Mouse (Mus musculus): ENCODE data around the gene Nepn.

Gene Nepn

GRCm38 (mm10) chr10:52407526-52407925 lies 18.8 kb downstream of the Nepn start:
- DNase-seq: no peak

DNA sequence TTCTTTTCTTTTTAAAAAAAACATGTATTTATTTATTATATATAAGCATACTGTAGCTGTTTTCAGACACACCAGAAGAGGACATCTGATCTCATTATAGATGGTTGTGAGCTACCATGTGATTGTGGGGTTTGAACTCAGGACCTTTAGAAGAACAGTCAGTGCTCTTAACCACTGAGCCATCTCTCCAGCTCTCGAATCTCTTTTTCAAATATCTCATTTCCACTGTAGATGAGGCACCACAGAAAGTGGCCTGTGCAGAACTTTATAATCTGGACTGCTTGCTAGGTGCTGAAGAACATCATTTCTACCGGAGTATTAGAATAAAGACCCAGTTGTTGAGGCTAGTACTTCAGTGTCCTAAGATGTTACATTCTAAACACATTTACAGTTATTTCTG lies 26.2 kb downstream of the Nepn start:
- DNase-seq: no peak

DNA sequence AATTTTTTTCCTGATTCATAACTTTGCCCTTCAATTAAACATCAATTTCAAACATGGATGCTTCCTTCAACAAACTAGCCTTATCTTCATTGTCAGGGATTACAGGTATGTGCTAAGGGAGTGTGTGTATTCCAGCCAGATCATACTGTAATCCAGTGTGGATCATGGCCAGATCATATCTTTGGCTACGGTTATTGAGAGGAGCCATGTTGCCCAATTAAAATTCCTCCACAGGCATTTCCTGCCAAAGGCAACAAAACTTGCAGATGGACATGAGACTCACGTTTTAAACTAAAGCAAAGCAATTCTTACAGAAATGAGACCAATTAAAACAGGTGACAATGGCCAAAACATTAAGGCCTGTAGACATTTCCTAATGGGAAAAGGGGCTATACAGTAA lies 27.7 kb downstream of the Nepn start:
- DNase-seq: no peak

- peak; percentile 97 for DNase-seq
Measured at GRCm38 (mm10) chr10:52417299-52417997, 28.7 kb downstream of the Nepn start, which contains the start of gene Nus1. TSS of gene Nus1 (plus strand) at chr10:52417547.

GRCm38 (mm10) chr10:52417998-52418860 lies 29.5 kb downstream of the Nepn start:
- no peak for DNase-seq

DNA sequence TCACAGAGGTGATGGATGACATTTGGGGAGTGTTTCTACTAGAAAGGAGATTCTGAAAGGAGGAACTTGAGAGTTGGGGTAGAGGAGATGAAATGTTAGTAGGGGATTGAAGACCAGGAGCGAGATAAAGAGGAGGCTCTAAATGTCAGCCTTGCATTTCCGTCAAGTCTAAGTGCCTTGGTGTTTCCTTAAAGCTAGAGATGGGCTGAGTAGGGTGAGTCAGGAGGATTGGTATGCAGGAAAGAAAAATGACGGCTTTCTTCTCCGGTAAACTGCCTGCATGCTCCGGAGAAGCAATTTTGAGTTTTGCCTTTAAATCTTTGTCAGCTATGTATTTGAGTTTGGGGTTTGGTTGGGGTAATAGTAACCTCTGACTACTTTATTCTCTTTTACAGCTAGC lies 30.2 kb downstream of the Nepn start:
- no peak for DNase-seq

- DNase-seq: peak; percentile 22
Measured at GRCm38 (mm10) chr10:52419402-52419801, 30.6 kb downstream of the Nepn start.

GRCm38 (mm10) chr10:52420526-52420925 lies 31.8 kb downstream of the Nepn start:
- DNase-seq: no peak

- DNase-seq: no peak
Measured at GRCm38 (mm10) chr10:52421716-52422115, 32.9 kb downstream of the Nepn start.

GRCm38 (mm10) chr10:52423097-52423496 lies 34.3 kb downstream of the Nepn start:
- DNase-seq: peak; percentile 49

GRCm38 (mm10) chr10:52426314-52426980 lies 37.7 kb downstream of the Nepn start:
- no peak for DNase-seq

- DNase-seq: no peak
Measured at GRCm38 (mm10) chr10:52427634-52428415, 39.1 kb downstream of the Nepn start.

GRCm38 (mm10) chr10:52430953-52431352 lies 42.2 kb downstream of the Nepn start:
- DNase-seq: no peak

DNA sequence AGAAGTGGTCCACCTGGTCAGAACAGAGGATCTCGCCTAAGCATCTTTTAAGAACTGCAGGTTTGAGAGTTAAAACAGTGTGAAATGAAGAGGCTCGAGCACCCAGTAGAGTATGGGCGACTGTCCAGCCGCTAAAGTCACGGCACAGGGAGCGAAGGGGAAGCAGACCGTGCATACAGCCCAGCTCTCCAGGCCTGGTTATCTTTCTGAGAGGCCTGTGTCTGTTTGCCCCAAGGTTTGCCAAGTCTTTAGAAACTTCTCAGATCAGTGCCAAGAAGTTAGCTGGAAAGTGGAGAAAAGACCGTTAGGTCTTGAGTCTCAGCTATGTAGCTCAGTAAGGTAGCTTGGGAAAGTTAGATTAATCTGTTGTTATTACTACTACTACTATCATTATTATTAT lies 46.1 kb downstream of the Nepn start:
- no peak for DNase-seq
